Mouse (Mus musculus) myocyte (in vitro differentiated cells): ENCODE measurements around the gene Prr15. TPM values are rescaled to one million over a fixed set of nuclear protein-coding genes. Genes with fewer than 3 reads are reported as not detected.

Experiments used
- H3K27me3 ChIP-seq: one replicate; pipeline ENCODE4 v1.6.1; 2011; ENCODE audit not compliant: control insufficient read depth, insufficient read depth, insufficient read length
- H3K36me3 ChIP-seq: one replicate; pipeline ENCODE4 v1.6.1; 2011; ENCODE audit not compliant: control insufficient read depth, insufficient read depth
- H3K4me2 ChIP-seq: one replicate; pipeline ENCODE4 v1.6.1; 2011; ENCODE audit warnings: low read depth, control low read depth
- H3K4me3 ChIP-seq: one replicate; pipeline ENCODE4 v1.5.1; 2011; ENCODE audit warnings: mild to moderate bottlenecking, control low read depth, moderate library complexity
- H3K79me2 ChIP-seq: one replicate; pipeline ENCODE4 v1.6.1; 2011; ENCODE audit not compliant: control insufficient read depth, insufficient read depth
- H3ac ChIP-seq: one replicate; pipeline ENCODE4 v1.6.1; 2011; ENCODE audit not compliant: control insufficient read depth, insufficient read length
- CEBPB ChIP-seq: IDR thresholded peaks from 2 replicates; pipeline ENCODE4 v1.6.1; 2011; ENCODE audit warnings: mild to moderate bottlenecking, moderate library complexity; ENCODE audit not compliant: poor library complexity, insufficient read depth, severe bottlenecking
- E2F4 ChIP-seq: IDR thresholded peaks from one replicate; pipeline ENCODE4 v1.6.1; 2011; ENCODE audit warnings: mild to moderate bottlenecking, control low read depth, moderate library complexity; ENCODE audit not compliant: insufficient read depth
- MAX ChIP-seq: IDR thresholded peaks from one replicate; pipeline ENCODE4 v1.6.1; 2011; ENCODE audit warnings: low read depth, mild to moderate bottlenecking, control low read depth
- MYOD1 ChIP-seq, 3 experiments: IDR thresholded peaks; one replicate each; pipeline ENCODE4 v1.6.1; 2011; ENCODE audit warnings: control low read depth in 2 of 3, low read depth in 2 of 3, mild to moderate bottlenecking in 2 of 3, moderate library complexity in 1 of 3; ENCODE audit not compliant: insufficient read length in 2 of 3, control insufficient read depth in 1 of 3
- MYOG ChIP-seq, 3 experiments: IDR thresholded peaks; one replicate each; pipeline ENCODE4 v1.6.1; 2011; ENCODE audit warnings: control low read depth in 2 of 3, low read depth in 2 of 3, mild to moderate bottlenecking in 2 of 3; ENCODE audit not compliant: insufficient read length in 2 of 3, control insufficient read depth in 1 of 3, insufficient read depth in 1 of 3
- POLR2A ChIP-seq: IDR thresholded peaks from one replicate; pipeline ENCODE4 v1.6.1; 2011; ENCODE audit warnings: low read depth, mild to moderate bottlenecking, control low read depth, moderate library complexity; ENCODE audit not compliant: insufficient read length
- POLR2AphosphoS2 ChIP-seq: IDR thresholded peaks from one replicate; pipeline ENCODE4 v1.6.1; 2011; ENCODE audit warnings: low read depth, control low read depth; ENCODE audit not compliant: insufficient read length
- REST ChIP-seq: IDR thresholded peaks from one replicate; pipeline ENCODE4 v1.6.1; 2011; ENCODE audit warnings: mild to moderate bottlenecking, control low read depth, moderate library complexity; ENCODE audit not compliant: insufficient read depth, insufficient read length
- SRF ChIP-seq: IDR thresholded peaks from one replicate; pipeline ENCODE4 v1.6.1; 2011; ENCODE audit warnings: low read depth; ENCODE audit not compliant: control insufficient read depth, insufficient read length
- TCF12 ChIP-seq: IDR thresholded peaks from one replicate; pipeline ENCODE4 v1.6.1; 2011; ENCODE audit warnings: mild to moderate bottlenecking, control low read depth; ENCODE audit not compliant: poor library complexity, insufficient read depth, severe bottlenecking
- TCF3 ChIP-seq: IDR thresholded peaks from one replicate; pipeline ENCODE4 v1.6.1; 2011; ENCODE audit warnings: low read depth, control low read depth; ENCODE audit not compliant: insufficient read length
- USF1 ChIP-seq: IDR thresholded peaks from one replicate; pipeline ENCODE4 v1.6.1; 2011; ENCODE audit warnings: low read depth, mild to moderate bottlenecking, control low read depth, moderate library complexity
- polyA plus RNA-seq: library from polyadenylated mRNA; unstranded; fragments of >200 nt; fragmentation: generic; extraction: Trizol; gene quantifications from one replicate; pipeline ENCODE4 v1.2.1, GENCODE M21; 2012; ENCODE audit warnings: missing spikeins

The Prr15 gene
- polyA plus RNA-seq, 1 experiment, result 0.11 TPM

GRCm38 (mm10) chr6:54328783-54329182, 3.1 kb downstream of the Prr15 start:
- Histone ChIP-seq H3ac (no peak overlapping the region), H3K4me3 (no peak overlapping the region), H3K79me2 (no peaks in the 10 kb centered on the region), H3K36me3 (no peaks in the 10 kb centered on the region), H3K27me3 (no peaks in the 10 kb centered on the region), H3K4me2 (no peak overlapping the region)
- TF ChIP-seq TCF12 (no peak), MYOD1 (IDR thresholded peaks at IDR 0.05; ENCODE audit: control insufficient read depth in 1 of 3, insufficient read length in 2 of 3, low read depth in 2 of 3) (no peak), MYOG (IDR thresholded peaks at IDR 0.05; ENCODE audit: control insufficient read depth in 1 of 3, insufficient read depth in 1 of 3, insufficient read length in 2 of 3, low read depth in 2 of 3) (no peak), SRF (no peak), USF1 (no peak), TCF3 (no peak), POLR2A (no peak), E2F4 (no peak), REST (no peak), CEBPB (no peak), MAX (no peak)

GRCm38 (mm10) chr6:54329598-54329997, 4.0 kb downstream of the Prr15 start:
- Histone ChIP-seq H3K4me3 (no peak overlapping the region), H3K79me2 (no peaks in the 10 kb centered on the region), H3K4me2 (peak overlapping the region; percentile 4), H3K36me3 (no peaks in the 10 kb centered on the region), H3ac (no peak overlapping the region), H3K27me3 (no peaks in the 10 kb centered on the region)
- TF ChIP-seq E2F4 (no peak), TCF12 (no peak), MYOG (IDR thresholded peaks at IDR 0.05; ENCODE audit: control insufficient read depth in 1 of 3, insufficient read depth in 1 of 3, insufficient read length in 2 of 3, low read depth in 2 of 3) (no peak), TCF3 (no peak), MAX (no peak), POLR2AphosphoS2 (no peak), POLR2A (no peak), MYOD1 (IDR thresholded peaks at IDR 0.05; ENCODE audit: control insufficient read depth in 1 of 3, insufficient read length in 2 of 3, low read depth in 2 of 3) (no peak), USF1 (no peak), CEBPB (no peak), REST (no peak)

GRCm38 (mm10) chr6:54330166-54330565, 4.5 kb downstream of the Prr15 start:
- no peaks in the 10 kb centered on the region for H3K36me3 ChIP-seq
- no peak overlapping the region for H3K4me3 ChIP-seq
- no peaks in the 10 kb centered on the region for H3K27me3 ChIP-seq
- H3ac ChIP-seq, result no peak overlapping the region
- no peaks in the 10 kb centered on the region for H3K79me2 ChIP-seq
- H3K4me2 ChIP-seq, result no peak overlapping the region
- TF ChIP-seq MAX, result no peak
- TF ChIP-seq TCF3, result no peak

GRCm38 (mm10) chr6:54331765-54332164, 6.1 kb downstream of the Prr15 start:
- Histone ChIP-seq H3K36me3 (no peaks in the 10 kb centered on the region), H3K4me3 (no peak overlapping the region), H3ac (no peak overlapping the region), H3K79me2 (no peaks in the 10 kb centered on the region), H3K27me3 (no peaks in the 10 kb centered on the region), H3K4me2 (no peak overlapping the region)
- TF ChIP-seq TCF3, result no peak
- no peak for TF ChIP-seq SRF
- TF ChIP-seq MAX, result no peak
- no peak for TF ChIP-seq USF1
- no peak for TF ChIP-seq CEBPB
- TF ChIP-seq MYOD1 (IDR thresholded peaks at IDR 0.05; ENCODE audit: control insufficient read depth in 1 of 3, insufficient read length in 2 of 3, low read depth in 2 of 3), result no peak
- TF ChIP-seq E2F4, result no peak
- TF ChIP-seq MYOG (IDR thresholded peaks at IDR 0.05; ENCODE audit: control insufficient read depth in 1 of 3, insufficient read depth in 1 of 3, insufficient read length in 2 of 3, low read depth in 2 of 3), result no peak
- TF ChIP-seq REST, result no peak

GRCm38 (mm10) chr6:54332203-54332602, 6.6 kb downstream of the Prr15 start:
- Histone ChIP-seq H3K79me2 (no peaks in the 10 kb centered on the region), H3ac (no peak overlapping the region), H3K4me2 (no peak overlapping the region), H3K36me3 (no peaks in the 10 kb centered on the region), H3K27me3 (no peaks in the 10 kb centered on the region), H3K4me3 (no peak overlapping the region)
- TF ChIP-seq CEBPB (no peak), USF1 (peak; percentile 22)
